Mouse (Mus musculus): ENCODE measurements around the gene Srcap.

- TF ChIP-seq POLR2A (IDR thresholded peaks at IDR 0.05; ENCODE audit: borderline replicate concordance, low read depth, low read length) (no peak), CTCF (IDR thresholded peaks at IDR 0.05; ENCODE audit: low read depth, low read length) (peak; percentile 30; the same call in 1 of the 2 replicates)
Measured at GRCm38 (mm10) chr7:127471646-127472010, 40.2 kb upstream of the Srcap start.

Measured in bone marrow macrophage, adult 2 months (primary cell).